Mouse (Mus musculus) heart, postnatal 0 days (tissue): ENCODE measurements around the gene Dhx37. TPM values are rescaled to one million over a fixed set of nuclear protein-coding genes. Genes with fewer than 3 reads are reported as not detected.

Source experiments
- ATAC-seq: fragments of 200-750 bp; cut with Nextera tagmentation; 2 replicates; pipeline ENCODE4 v1.8.0; 2017; ENCODE audit warnings: low read depth, moderate number of reproducible peaks, moderate library complexity; ENCODE audit not compliant: insufficient read depth
- DNase-seq: peaks from one replicate; pipeline ENCODE4 v3.0.0-alpha.2; 2016; ENCODE audit warnings: low spot score
- H3K27ac ChIP-seq: fragments of 300-500 bp; sonication (generic); 2 replicates; pipeline ENCODE4 v1.5.1; 2014; ENCODE audit warnings: low read depth, mild to moderate bottlenecking
- H3K27me3 ChIP-seq: fragments of 300-500 bp; sonication (generic); 2 replicates; pipeline ENCODE4 v1.6.1; 2014; ENCODE audit warnings: low read length, mixed read lengths; ENCODE audit not compliant: control insufficient read depth, insufficient read depth
- H3K36me3 ChIP-seq: fragments of 300-500 bp; sonication (generic); replicated peaks from 2 replicates; pipeline ENCODE4 v1.6.1; 2014; ENCODE audit warnings: low read length, mixed read lengths; ENCODE audit not compliant: control insufficient read depth, insufficient read depth
- H3K4me1 ChIP-seq: fragments of 300-500 bp; sonication (generic); 2 replicates; pipeline ENCODE4 v1.6.1; 2014; ENCODE audit warnings: antibody characterized with exemption; ENCODE audit not compliant: control insufficient read depth, insufficient read depth
- H3K4me2 ChIP-seq: fragments of 300-500 bp; sonication (generic); 2 replicates; pipeline ENCODE4 v1.6.1; 2014; ENCODE audit warnings: low read depth, mild to moderate bottlenecking, low read length, moderate library complexity
- H3K4me3 ChIP-seq: fragments of 300-500 bp; sonication (generic); 2 replicates; pipeline ENCODE4 v1.5.1; 2014; ENCODE audit warnings: low read depth, low read length
- H3K9ac ChIP-seq: fragments of 300-500 bp; sonication (generic); replicated peaks from 2 replicates; pipeline ENCODE4 v1.6.1; 2014; ENCODE audit warnings: low read depth, low read length, mixed read lengths
- H3K9me3 ChIP-seq: fragments of 300-500 bp; sonication (generic); replicated peaks from 2 replicates; pipeline ENCODE4 v1.6.1; 2016; ENCODE audit warnings: low read length; ENCODE audit not compliant: control insufficient read depth
- CTCF ChIP-seq: IDR thresholded peaks from 2 replicates; pipeline ENCODE4 v1.5.1; 2016; ENCODE audit warnings: antibody characterized with exemption, control low read depth, low read depth
- EP300 ChIP-seq: IDR thresholded peaks from 2 replicates; pipeline ENCODE4 v1.6.1; 2016; ENCODE audit warnings: antibody characterized with exemption, low read depth
- WGBS: fragments of 180-500 bp; shearing (Covaris S2); extraction: QIAGEN DNeasy Blood & Tissue Kit; methylation state at CpG from one replicate; pipeline ENCODE4 v1.1.7; 2014; 5-methylcytosine and 5-hydroxymethylcytosine counted together
- polyA plus RNA-seq: library from polyadenylated mRNA; unstranded; fragments of >200 nt; fragmentation: Nextera tagmentation; extraction: Ambion mirVana; gene quantifications from 2 replicates; pipeline ENCODE4 v1.2.1, GENCODE M21; 2015
- total RNA-seq: library from RNA; depleted of rRNA; stranded (reverse); fragments of >200 nt; gene quantifications from 2 replicates; pipeline ENCODE4 v1.2.3, GENCODE M21; 2014; ENCODE audit warnings: low replicate concordance

Gene Dhx37
- total and polyA plus RNA-seq, 2 experiments from 2014 or later, result 5.9 to 6.8 TPM

DNA sequence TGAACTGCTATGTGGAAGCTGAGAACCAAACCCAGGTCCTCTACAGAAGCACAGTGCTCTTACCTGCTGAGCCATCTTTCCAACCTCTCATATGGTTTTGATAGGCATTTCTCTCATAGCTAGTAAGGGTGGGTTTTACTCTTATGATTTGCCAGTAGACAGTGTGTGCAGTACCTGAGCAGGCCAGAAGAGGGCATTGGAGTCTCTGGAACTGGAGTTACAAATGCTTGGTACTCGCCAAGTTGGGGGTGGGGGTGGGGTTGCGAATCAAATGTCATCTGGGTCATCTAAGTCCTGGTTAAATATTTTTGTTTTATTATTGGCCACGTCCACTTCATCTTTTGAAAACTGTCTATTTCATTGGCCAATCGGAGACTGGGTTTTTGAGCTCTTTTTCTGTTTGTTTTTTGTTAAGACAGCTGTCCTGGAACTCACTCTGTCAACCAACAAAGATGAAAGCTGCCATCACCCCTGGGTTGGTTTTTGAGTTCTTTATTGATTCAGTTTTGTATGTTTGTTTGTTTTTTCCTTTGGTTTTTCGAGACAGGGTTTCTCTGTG lies 21.9 kb downstream of the Dhx37 start:
- 64% methylated on average over 5 of the region's 5 CpGs for WGBS
- H3K36me3 ChIP-seq, result peaks cover 27% of the 10 kb centered on the region
- H3K9me3 ChIP-seq, result no peaks in the 10 kb centered on the region
- H3K4me3 ChIP-seq, result no peak overlapping the region
- H3K4me2 ChIP-seq, result no peak overlapping the region
- no peak for ATAC-seq
- peak; percentile 64 for TF ChIP-seq CTCF
- TF ChIP-seq EP300, result no peak
- DNase-seq, result peak; percentile 41
- 0 out of 2 replicates have a peak, but pooled peaks cover 3% of the 10 kb centered on the region for H3K4me1 ChIP-seq
- no peaks in the 10 kb centered on the region for H3K27me3 ChIP-seq
- H3K9ac ChIP-seq, result no peak overlapping the region
- no peak overlapping the region for H3K27ac ChIP-seq

DNA sequence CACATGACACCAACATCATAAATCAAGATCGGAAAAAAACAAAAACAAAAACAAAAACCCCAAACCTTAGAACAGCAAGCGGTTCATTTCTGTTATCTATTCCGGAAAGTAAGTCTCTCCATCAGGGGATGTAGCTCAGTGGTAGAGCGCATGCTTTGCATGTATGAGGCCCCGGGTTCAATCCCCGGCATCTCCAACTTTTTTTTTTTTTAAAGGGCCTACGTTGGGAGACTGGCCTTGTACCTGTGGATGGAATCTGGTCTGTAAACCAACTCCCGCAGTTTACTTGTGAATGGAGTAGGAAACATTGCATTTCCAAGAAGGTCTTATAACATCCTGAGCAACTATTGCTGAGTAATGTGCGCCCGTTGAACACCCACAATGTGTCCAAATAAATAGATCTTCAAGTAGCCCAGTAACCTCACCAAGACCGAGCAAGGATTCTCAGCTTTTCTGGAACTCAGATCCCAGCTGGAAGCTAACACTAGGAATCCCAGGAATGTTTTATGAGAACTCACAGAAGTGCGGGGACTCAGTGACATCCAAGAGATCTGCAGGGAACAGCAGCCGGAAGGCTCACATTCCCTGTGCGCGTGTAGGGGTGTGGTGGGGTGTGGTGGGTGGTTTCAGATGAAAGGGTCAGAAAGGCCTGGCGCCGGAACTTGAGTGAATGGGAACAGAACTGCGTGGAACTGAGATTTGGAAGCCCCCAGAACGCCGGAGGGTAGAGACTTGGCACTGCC lies 24.4 kb downstream of the Dhx37 start:
- peaks cover 8% of the 10 kb centered on the region; the same call in 1 of the 2 replicates for H3K4me1 ChIP-seq
- H3K27me3 ChIP-seq, result no peaks in the 10 kb centered on the region
- no peak overlapping the region for H3K27ac ChIP-seq
- no peaks in the 10 kb centered on the region for H3K9me3 ChIP-seq
- DNase-seq (no peak), ATAC-seq (no peak)
- no peak overlapping the region for H3K4me2 ChIP-seq
- TF ChIP-seq EP300 (no peak), CTCF (no peak)
- no peak overlapping the region for H3K9ac ChIP-seq
- peak overlapping the region; percentile 30 for H3K4me3 ChIP-seq
- WGBS, result 18% methylated on average over 20 of the region's 20 CpGs
- H3K36me3 ChIP-seq, result peaks cover 2% of the 10 kb centered on the region; the same call in 1 of the 2 replicates

DNA sequence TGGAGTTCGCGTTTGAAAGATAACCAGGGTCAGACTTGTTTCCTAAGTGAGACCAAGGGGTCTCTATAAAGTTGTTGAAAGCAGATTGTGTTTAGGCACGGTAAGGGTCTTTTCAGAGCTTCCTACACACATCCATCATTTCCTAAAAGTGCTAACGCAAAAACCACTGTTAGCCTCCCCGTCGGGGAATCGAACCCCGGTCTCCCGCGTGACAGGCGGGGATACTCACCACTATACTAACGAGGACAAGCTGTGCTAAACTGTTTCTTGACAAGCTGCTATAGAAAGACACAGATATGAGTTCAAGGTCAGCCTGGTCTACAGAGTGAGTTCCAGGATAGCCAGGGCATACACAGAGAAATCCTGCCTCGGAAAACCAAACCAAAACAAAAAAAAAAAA lies 25.1 kb downstream of the Dhx37 start:
- WGBS, result 3% methylated on average over 13 of the region's 13 CpGs
- H3K4me3 ChIP-seq, result peak overlapping the region; percentile 30
- H3K36me3 ChIP-seq, result no peaks in the 10 kb centered on the region
- peaks cover 8% of the 10 kb centered on the region; the same call in 1 of the 2 replicates for H3K4me1 ChIP-seq
- H3K9ac ChIP-seq, result no peak overlapping the region
- H3K27ac ChIP-seq, result 0 out of 2 replicates have a peak overlapping the region, but pooled peaks have one; percentile 47
- no peaks in the 10 kb centered on the region for H3K9me3 ChIP-seq
- H3K4me2 ChIP-seq, result no peak overlapping the region
- TF ChIP-seq EP300, result no peak
- no peak for TF ChIP-seq CTCF
- peak; percentile 60 for DNase-seq
- ATAC-seq, result peak; percentile 19
- no peaks in the 10 kb centered on the region for H3K27me3 ChIP-seq

DNA sequence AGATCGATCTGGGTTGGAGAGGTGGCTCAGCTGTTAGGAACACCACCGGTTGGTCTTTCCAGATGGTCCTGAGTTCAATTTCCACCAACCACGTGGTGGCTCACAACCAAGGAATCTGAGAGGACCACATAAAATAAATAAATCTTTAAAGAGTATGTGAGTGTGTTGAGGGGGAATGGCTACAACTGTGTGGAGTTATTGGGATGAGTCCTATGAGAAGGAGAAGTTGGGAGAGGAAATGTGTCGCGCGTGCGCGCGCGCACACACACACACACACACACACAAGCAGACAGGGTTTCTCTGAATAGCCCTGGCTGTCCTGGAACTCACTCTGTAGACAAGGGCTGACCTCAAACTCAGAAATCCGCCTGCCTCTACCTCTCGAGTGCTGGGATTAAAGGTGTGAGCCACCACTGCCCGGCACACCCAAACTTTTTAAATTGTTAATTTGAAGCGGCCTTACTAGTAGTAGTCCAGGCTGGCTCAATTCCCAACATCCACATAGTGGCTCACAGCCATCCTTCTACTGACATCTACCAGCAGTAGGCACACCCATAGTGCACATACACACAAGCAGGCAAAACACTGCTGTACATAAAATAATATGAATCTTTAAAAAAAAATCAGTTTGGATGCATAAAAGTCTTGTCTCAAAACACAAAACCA lies 25.9 kb downstream of the Dhx37 start:
- Histone ChIP-seq H3K27ac (no peak overlapping the region), H3K4me2 (no peak overlapping the region), H3K4me1 (peaks cover 8% of the 10 kb centered on the region; the same call in 1 of the 2 replicates), H3K27me3 (no peaks in the 10 kb centered on the region), H3K36me3 (no peaks in the 10 kb centered on the region), H3K9ac (no peak overlapping the region), H3K4me3 (no peak overlapping the region), H3K9me3 (no peaks in the 10 kb centered on the region)
- ATAC-seq, result no peak
- TF ChIP-seq CTCF, result no peak
- no peak for TF ChIP-seq EP300
- DNase-seq, result no peak
- WGBS, result 73% methylated on average over 14 of the region's 14 CpGs

DNA sequence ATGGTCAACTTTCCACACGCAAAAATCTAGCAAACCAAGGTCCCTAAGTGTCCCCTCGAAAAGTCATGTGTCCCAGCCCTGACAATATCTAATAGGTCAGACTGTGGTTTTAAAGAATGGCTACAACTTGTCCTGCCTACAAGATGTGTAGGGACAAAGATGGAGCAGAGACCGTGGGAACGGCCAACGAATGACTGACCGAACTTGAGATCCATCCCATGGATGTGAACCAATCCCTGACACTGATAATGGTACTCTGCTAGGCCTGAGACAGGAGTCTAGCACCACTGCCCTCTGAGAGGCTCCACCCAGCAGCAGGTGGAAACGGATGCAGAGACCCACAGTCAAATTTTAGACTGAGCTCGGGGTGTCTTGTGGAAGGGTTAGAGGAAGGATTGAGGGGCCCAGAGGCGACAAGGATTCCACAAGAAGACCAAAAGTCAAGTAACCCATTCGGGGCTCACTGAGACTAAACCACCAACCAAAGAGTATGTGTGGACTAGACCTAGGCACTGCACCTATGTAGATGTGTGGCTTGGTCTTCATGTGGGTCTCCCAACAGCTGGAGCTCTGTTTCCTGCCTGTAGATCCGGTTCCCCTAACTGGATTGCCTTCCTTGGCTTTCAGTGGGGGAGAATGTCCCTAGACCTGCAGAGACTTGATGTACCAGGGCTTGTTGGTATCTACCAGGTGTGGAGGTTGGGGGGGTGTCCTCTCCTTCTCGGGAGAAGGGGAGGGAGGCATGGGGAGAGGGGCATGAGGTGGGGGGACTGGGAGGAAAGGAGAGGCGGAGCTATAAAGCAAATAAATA lies 26.7 kb downstream of the Dhx37 start:
- peak overlapping the region; percentile 62 for H3K4me3 ChIP-seq
- no peaks in the 10 kb centered on the region for H3K9me3 ChIP-seq
- no peak for DNase-seq
- H3K4me2 ChIP-seq, result peak overlapping the region; percentile 70
- TF ChIP-seq CTCF (no peak), EP300 (no peak)
- WGBS, result 58% methylated on average over 13 of the region's 13 CpGs
- peak overlapping the region; percentile 95 for H3K27ac ChIP-seq
- no peaks in the 10 kb centered on the region for H3K27me3 ChIP-seq
- H3K36me3 ChIP-seq, result no peaks in the 10 kb centered on the region
- peaks cover 8% of the 10 kb centered on the region; the same call in 1 of the 2 replicates for H3K4me1 ChIP-seq
- no peak for ATAC-seq
- peak overlapping the region; percentile 70; the same call in 1 of the 2 replicates for H3K9ac ChIP-seq
